Mouse (Mus musculus): Measurements from ENCODE around the gene Mcrip2.

GRCm38 (mm10) chr17:25869954-25870353 lies 1.4 kb upstream of the Mcrip2 start:
- no peak for TF ChIP-seq CTCF (IDR thresholded peaks at IDR 0.05; ENCODE audit: low read depth, low read length)
- no peak for TF ChIP-seq POLR2A (IDR thresholded peaks at IDR 0.05; ENCODE audit: extremely low read depth, insufficient read depth, low read length)
